Mouse (Mus musculus) megakaryocyte, embryonic 14.5 days (primary cell): ENCODE measurements at regions not wholly inside any gene's neighbourhood (a gene's known extent, or its start where the extent isn't known, plus 50 kb on each side); places are given as distances from the start of the nearest gene placed in this dataset.
A peak's percentile ranks its signal among the peaks of the same experiment; 100 is the strongest.

Experiments
- H3K27me3 ChIP-seq: replicated peaks from 2 replicates; pipeline ENCODE3; 2012; ENCODE audit warnings: inconsistent platforms
- H3K36me3 ChIP-seq: replicated peaks from 2 replicates; pipeline ENCODE3; 2012; ENCODE audit warnings: low read length, inconsistent platforms, mixed read lengths
- H3K4me1 ChIP-seq: 2 replicates; pipeline ENCODE4 v1.6.1; 2012; ENCODE audit warnings: inconsistent platforms
- H3K4me3 ChIP-seq: replicated peaks from 2 replicates; pipeline ENCODE3; 2012; ENCODE audit warnings: moderate library complexity, mild to moderate bottlenecking, inconsistent platforms
- H3K9me3 ChIP-seq: 2 replicates; pipeline ENCODE4 v1.6.1; 2012; ENCODE audit warnings: inconsistent platforms
- FLI1 ChIP-seq: IDR thresholded peaks from 2 replicates; pipeline ENCODE4 v1.6.1; 2012; ENCODE audit warnings: low read length, inconsistent platforms, mixed read lengths
- GATA1 ChIP-seq: IDR thresholded peaks from 3 replicates; pipeline ENCODE4 v1.6.1; 2012; ENCODE audit warnings: mixed read lengths, low read length, inconsistent platforms, borderline replicate concordance

- Histone ChIP-seq H3K4me3 (no peak overlapping the region), H3K27me3 (peaks cover 56% of the 10 kb centered on the region), H3K9me3 (no peaks in the 10 kb centered on the region), H3K4me1 (peaks cover 16% of the 10 kb centered on the region), H3K36me3 (no peaks in the 10 kb centered on the region)
- TF ChIP-seq FLI1 = no peak
- TF ChIP-seq GATA1 = no peak
Measured at GRCm38 (mm10) chr6:51379074-51379473, 53.4 kb upstream of the Nfe2l3 start.

- peaks cover 16% of the 10 kb centered on the region for H3K4me1 ChIP-seq
- TF ChIP-seq FLI1 (no peak), GATA1 (no peak)
- no peaks in the 10 kb centered on the region for H3K36me3 ChIP-seq
- H3K27me3 ChIP-seq = peaks cover 54% of the 10 kb centered on the region
- peak overlapping the region; percentile 85 for H3K4me3 ChIP-seq
- no peaks in the 10 kb centered on the region for H3K9me3 ChIP-seq
Measured at GRCm38 (mm10) chr6:51379560-51380274, 52.8 kb upstream of the Nfe2l3 start.

GRCm38 (mm10) chr6:51380275-51380575 is 52.2 kb upstream of the Nfe2l3 start:
- Histone ChIP-seq H3K4me1 (peaks cover 16% of the 10 kb centered on the region), H3K27me3 (peaks cover 57% of the 10 kb centered on the region), H3K9me3 (no peaks in the 10 kb centered on the region), H3K4me3 (no peak overlapping the region), H3K36me3 (no peaks in the 10 kb centered on the region)
- TF ChIP-seq FLI1 = no peak

- TF ChIP-seq FLI1 (no peak), GATA1 (no peak)
- H3K4me3 ChIP-seq = no peak overlapping the region
- peaks cover 56% of the 10 kb centered on the region for H3K27me3 ChIP-seq
- H3K36me3 ChIP-seq = no peaks in the 10 kb centered on the region
- no peaks in the 10 kb centered on the region for H3K9me3 ChIP-seq
- H3K4me1 ChIP-seq = peaks cover 16% of the 10 kb centered on the region
Measured at GRCm38 (mm10) chr6:51381465-51381864, 51.0 kb upstream of the Nfe2l3 start.
